Mouse (Mus musculus): ENCODE measurements around the gene Lamb2. TPM values are rescaled to one million over a fixed set of nuclear protein-coding genes. Genes with fewer than 3 reads are reported as not detected.

Lamb2 gene
- polyA plus RNA-seq, 1 experiment from 2014 or later: 18.7 TPM

- DNase-seq (ENCODE audit: low spot score): no peak
- peak overlapping the region; percentile 95 for H3K4me3 ChIP-seq (ENCODE audit: low read depth, low read length)
- ATAC-seq (replicated peaks; ENCODE audit: low FRiP score): peak; percentile 10; the same call in 1 of the 2 replicates
- H3K27me3 ChIP-seq (replicated peaks; ENCODE audit: control insufficient read depth, insufficient read depth, low read length): no peaks in the 10 kb centered on the region
- peaks cover 17% of the 10 kb centered on the region for H3K4me1 ChIP-seq (replicated peaks; ENCODE audit: control insufficient read depth, insufficient read depth, low read length)
- H3K36me3 ChIP-seq (ENCODE audit: control insufficient read depth, insufficient read depth, low read length): peaks cover 45% of the 10 kb centered on the region
- peak overlapping the region; percentile 97 for H3K4me2 ChIP-seq
- H3K9ac ChIP-seq (ENCODE audit: low read depth, low read length): peak overlapping the region; percentile 92
- peak overlapping the region; percentile 97 for H3K27ac ChIP-seq (ENCODE audit: low read depth, low read length)
- WGBS: 6% methylated on average over 12 of the region's 12 CpGs
- no peaks in the 10 kb centered on the region for H3K9me3 ChIP-seq (ENCODE audit: control insufficient read depth, low read length)
Measured at GRCm38 (mm10) chr9:108491286-108491580, 11.7 kb downstream of the Lamb2 start.

- no peak for ATAC-seq (replicated peaks; ENCODE audit: low FRiP score)
- peak overlapping the region; percentile 95 for H3K4me3 ChIP-seq (ENCODE audit: low read depth, low read length)
- peaks cover 17% of the 10 kb centered on the region for H3K4me1 ChIP-seq (replicated peaks; ENCODE audit: control insufficient read depth, insufficient read depth, low read length)
- peak overlapping the region; percentile 97 for H3K27ac ChIP-seq (ENCODE audit: low read depth, low read length)
- 83% methylated on average over 16 of the region's 16 CpGs for WGBS
- DNase-seq (ENCODE audit: low spot score): no peak
- peak overlapping the region; percentile 92 for H3K9ac ChIP-seq (ENCODE audit: low read depth, low read length)
- no peaks in the 10 kb centered on the region for H3K27me3 ChIP-seq (replicated peaks; ENCODE audit: control insufficient read depth, insufficient read depth, low read length)
- no peaks in the 10 kb centered on the region for H3K9me3 ChIP-seq (ENCODE audit: control insufficient read depth, low read length)
- peaks cover 52% of the 10 kb centered on the region for H3K36me3 ChIP-seq (ENCODE audit: control insufficient read depth, insufficient read depth, low read length)
- H3K4me2 ChIP-seq: peak overlapping the region; percentile 97
Measured at GRCm38 (mm10) chr9:108492043-108492750, 12.7 kb downstream of the Lamb2 start.

GRCm38 (mm10) chr9:108493246-108493645 is 13.7 kb downstream of the Lamb2 start:
- WGBS: 94% methylated on average over 8 of the region's 8 CpGs
- DNase-seq (ENCODE audit: low spot score) (no peak), ATAC-seq (replicated peaks; ENCODE audit: low FRiP score) (no peak)
- Histone ChIP-seq H3K4me1 (replicated peaks; ENCODE audit: control insufficient read depth, insufficient read depth, low read length) (peaks cover 17% of the 10 kb centered on the region), H3K4me3 (ENCODE audit: low read depth, low read length) (no peak overlapping the region), H3K9me3 (ENCODE audit: control insufficient read depth, low read length) (no peaks in the 10 kb centered on the region), H3K36me3 (ENCODE audit: control insufficient read depth, insufficient read depth, low read length) (peaks cover 56% of the 10 kb centered on the region), H3K9ac (ENCODE audit: low read depth, low read length) (no peak overlapping the region), H3K27me3 (replicated peaks; ENCODE audit: control insufficient read depth, insufficient read depth, low read length) (no peaks in the 10 kb centered on the region), H3K27ac (ENCODE audit: low read depth, low read length) (no peak overlapping the region), H3K4me2 (no peak overlapping the region)

GRCm38 (mm10) chr9:108494146-108494825 is 14.8 kb downstream of the Lamb2 start:
- Histone ChIP-seq H3K36me3 (ENCODE audit: control insufficient read depth, insufficient read depth, low read length) (peaks cover 66% of the 10 kb centered on the region), H3K4me3 (ENCODE audit: low read depth, low read length) (no peak overlapping the region), H3K9me3 (ENCODE audit: control insufficient read depth, low read length) (no peaks in the 10 kb centered on the region), H3K4me2 (no peak overlapping the region), H3K4me1 (replicated peaks; ENCODE audit: control insufficient read depth, insufficient read depth, low read length) (peaks cover 17% of the 10 kb centered on the region), H3K9ac (ENCODE audit: low read depth, low read length) (no peak overlapping the region), H3K27me3 (replicated peaks; ENCODE audit: control insufficient read depth, insufficient read depth, low read length) (no peaks in the 10 kb centered on the region), H3K27ac (ENCODE audit: low read depth, low read length) (no peak overlapping the region)
- WGBS: 95% methylated on average over 19 of the region's 19 CpGs
- ATAC-seq (replicated peaks; ENCODE audit: low FRiP score) (no peak), DNase-seq (ENCODE audit: low spot score) (no peak)

GRCm38 (mm10) chr9:108494905-108495304 is 15.4 kb downstream of the Lamb2 start:
- no peaks in the 10 kb centered on the region for H3K27me3 ChIP-seq (replicated peaks; ENCODE audit: control insufficient read depth, insufficient read depth, low read length)
- H3K9ac ChIP-seq (ENCODE audit: low read depth, low read length): no peak overlapping the region
- H3K4me1 ChIP-seq (replicated peaks; ENCODE audit: control insufficient read depth, insufficient read depth, low read length): peaks cover 14% of the 10 kb centered on the region
- DNase-seq (ENCODE audit: low spot score): no peak
- H3K4me3 ChIP-seq (ENCODE audit: low read depth, low read length): no peak overlapping the region
- no peaks in the 10 kb centered on the region for H3K9me3 ChIP-seq (ENCODE audit: control insufficient read depth, low read length)
- H3K27ac ChIP-seq (ENCODE audit: low read depth, low read length): no peak overlapping the region
- 87% methylated on average over 10 of the region's 10 CpGs for WGBS
- H3K4me2 ChIP-seq: no peak overlapping the region
- peaks cover 72% of the 10 kb centered on the region for H3K36me3 ChIP-seq (ENCODE audit: control insufficient read depth, insufficient read depth, low read length)
- ATAC-seq (replicated peaks; ENCODE audit: low FRiP score): no peak

GRCm38 (mm10) chr9:108499231-108499630 is 19.7 kb downstream of the Lamb2 start:
- Histone ChIP-seq H3K9me3 (ENCODE audit: control insufficient read depth, low read length) (no peaks in the 10 kb centered on the region), H3K27me3 (replicated peaks; ENCODE audit: control insufficient read depth, insufficient read depth, low read length) (no peaks in the 10 kb centered on the region), H3K36me3 (ENCODE audit: control insufficient read depth, insufficient read depth, low read length) (peaks cover 76% of the 10 kb centered on the region), H3K4me3 (ENCODE audit: low read depth, low read length) (no peak overlapping the region), H3K27ac (ENCODE audit: low read depth, low read length) (no peak overlapping the region), H3K9ac (ENCODE audit: low read depth, low read length) (no peak overlapping the region), H3K4me2 (no peak overlapping the region), H3K4me1 (replicated peaks; ENCODE audit: control insufficient read depth, insufficient read depth, low read length) (no peaks in the 10 kb centered on the region)
- ATAC-seq (replicated peaks; ENCODE audit: low FRiP score) (no peak), DNase-seq (ENCODE audit: low spot score) (no peak)
- 91% methylated on average over 7 of the region's 7 CpGs for WGBS

GRCm38 (mm10) chr9:108499943-108500342 is 20.4 kb downstream of the Lamb2 start:
- H3K4me1 ChIP-seq (replicated peaks; ENCODE audit: control insufficient read depth, insufficient read depth, low read length): no peaks in the 10 kb centered on the region
- WGBS: 94% methylated on average over 15 of the region's 15 CpGs
- no peaks in the 10 kb centered on the region for H3K9me3 ChIP-seq (ENCODE audit: control insufficient read depth, low read length)
- H3K27ac ChIP-seq (ENCODE audit: low read depth, low read length): no peak overlapping the region
- no peak for DNase-seq (ENCODE audit: low spot score)
- H3K36me3 ChIP-seq (ENCODE audit: control insufficient read depth, insufficient read depth, low read length): peaks cover 70% of the 10 kb centered on the region
- no peak overlapping the region for H3K4me3 ChIP-seq (ENCODE audit: low read depth, low read length)
- no peak overlapping the region for H3K9ac ChIP-seq (ENCODE audit: low read depth, low read length)
- no peak overlapping the region for H3K4me2 ChIP-seq
- no peak for ATAC-seq (replicated peaks; ENCODE audit: low FRiP score)
- H3K27me3 ChIP-seq (replicated peaks; ENCODE audit: control insufficient read depth, insufficient read depth, low read length): no peaks in the 10 kb centered on the region

GRCm38 (mm10) chr9:108506901-108507300 is 27.4 kb downstream of the Lamb2 start:
- H3K27ac ChIP-seq (ENCODE audit: low read depth, low read length): no peak overlapping the region
- ATAC-seq (replicated peaks; ENCODE audit: low FRiP score): no peak

More at GRCm38 (mm10) chr9:108506901-108507300, 27.4 kb downstream of the Lamb2 start:
- WGBS: 87% methylated on average over 7 of the region's 7 CpGs
- Histone ChIP-seq H3K27me3 (replicated peaks; ENCODE audit: control insufficient read depth, insufficient read depth, low read length) (no peaks in the 10 kb centered on the region), H3K36me3 (ENCODE audit: control insufficient read depth, insufficient read depth, low read length) (peaks cover 23% of the 10 kb centered on the region), H3K9ac (ENCODE audit: low read depth, low read length) (0 out of 2 replicates have a peak overlapping the region, but pooled peaks have one; percentile 9), H3K4me2 (peak overlapping the region; percentile 96), H3K9me3 (ENCODE audit: control insufficient read depth, low read length) (no peaks in the 10 kb centered on the region), H3K4me3 (ENCODE audit: low read depth, low read length) (peak overlapping the region; percentile 84), H3K4me1 (replicated peaks; ENCODE audit: control insufficient read depth, insufficient read depth, low read length) (peaks cover 11% of the 10 kb centered on the region)
- no peak for DNase-seq (ENCODE audit: low spot score)
